Mouse (Mus musculus): Measurements from ENCODE around the gene Vmn1r199.

- no peak for TF ChIP-seq CTCF (IDR thresholded peaks at IDR 0.05; ENCODE audit: low read depth, low read length)
- no peak for TF ChIP-seq TAL1 (conservative IDR thresholded peaks at IDR 0.05; ENCODE audit: low read depth, low read length)
Observed at GRCm38 (mm10) chr13:22333269-22333668, 46.3 kb upstream of the Vmn1r199 start.

All from G1E (cell line).